Mouse (Mus musculus) gastrocnemius, postnatal 36 days (tissue): ENCODE measurements at regions not wholly inside any gene's neighbourhood (a gene's known extent, or its start where the extent isn't known, plus 50 kb on each side); places are given as distances from the start of the nearest gene placed in this dataset.
"Not testable (repeated sequence)": the region's sequence is repeated elsewhere in the genome, so short reads cannot be mapped to it uniquely, and the experiment has no call there.

Experiments
- DNase-seq, 2 experiments: peaks; one replicate each; pipeline ENCODE4 v3.0.0; 2022
- intact Hi-C: fragments of 180-260 bp; cut with DNase I; formaldehyde crosslinking; loops from one replicate; pipeline ENCODE4 v1.15.1; 2025

DNA sequence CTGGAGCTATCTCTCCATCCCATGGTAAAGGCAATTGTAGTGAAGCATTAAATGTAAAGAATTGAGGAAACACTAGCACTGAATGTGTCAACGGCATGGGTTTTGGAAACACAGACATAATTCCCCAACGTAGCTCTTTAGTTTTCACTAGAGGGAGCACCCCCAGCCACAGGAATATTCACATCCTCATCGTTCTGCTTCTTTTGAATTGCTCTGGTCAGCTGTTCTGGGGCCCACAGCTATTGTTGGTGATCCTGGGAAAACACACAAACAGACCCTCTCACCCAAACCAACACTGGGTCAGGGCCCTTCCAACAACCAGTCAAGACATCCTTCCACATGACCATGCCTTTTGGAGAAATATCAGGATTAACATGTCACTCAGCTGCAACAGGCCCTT lies 119.7 kb downstream of the Impg2 start:
- DNase-seq, intact Hi-C loops: not testable (repeated sequence)

DNA sequence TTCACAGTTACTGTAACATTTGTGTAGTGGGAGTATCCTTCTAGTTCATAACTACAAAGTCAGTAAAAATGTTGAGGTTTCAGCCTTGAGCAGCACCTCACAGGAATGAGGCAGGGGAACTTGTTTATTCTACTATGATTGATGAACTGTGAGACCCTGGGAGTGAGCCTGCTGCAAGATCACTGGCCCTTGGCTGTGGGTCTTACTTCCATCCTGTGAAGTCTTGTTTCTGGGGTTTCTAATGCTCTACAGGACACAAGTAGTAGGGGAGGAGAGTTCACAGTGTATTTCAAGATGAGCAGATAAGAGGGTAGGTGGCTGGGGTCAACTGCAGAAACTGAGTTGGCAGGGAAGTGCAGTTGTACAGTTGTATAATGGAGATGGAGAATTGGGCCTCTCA lies 128.3 kb upstream of the Abi3bp start:
- intact Hi-C loops: no loop called here
- DNase-seq: no peak

DNA sequence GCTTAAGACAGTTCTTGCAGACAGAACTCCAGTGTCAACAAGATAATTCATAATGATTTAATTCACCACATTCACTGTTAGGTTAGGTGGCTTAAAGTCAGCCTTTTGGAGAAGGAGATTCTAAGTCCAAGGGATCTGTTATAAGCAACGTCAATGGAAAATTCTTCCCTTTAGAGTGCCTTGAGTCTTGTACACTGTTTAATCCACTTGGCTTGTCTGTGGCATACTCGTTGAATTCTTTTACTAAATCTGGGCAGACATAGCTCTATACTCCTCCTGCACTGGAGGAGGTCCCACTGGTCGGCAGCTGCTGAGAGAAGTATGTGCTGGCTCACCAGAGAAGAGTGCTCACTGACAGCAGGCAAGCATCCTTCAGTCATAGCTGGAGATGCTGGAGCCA lies 124.8 kb upstream of the Abi3bp start:
- intact Hi-C loops: no loop called here
- DNase-seq: no peak

DNA sequence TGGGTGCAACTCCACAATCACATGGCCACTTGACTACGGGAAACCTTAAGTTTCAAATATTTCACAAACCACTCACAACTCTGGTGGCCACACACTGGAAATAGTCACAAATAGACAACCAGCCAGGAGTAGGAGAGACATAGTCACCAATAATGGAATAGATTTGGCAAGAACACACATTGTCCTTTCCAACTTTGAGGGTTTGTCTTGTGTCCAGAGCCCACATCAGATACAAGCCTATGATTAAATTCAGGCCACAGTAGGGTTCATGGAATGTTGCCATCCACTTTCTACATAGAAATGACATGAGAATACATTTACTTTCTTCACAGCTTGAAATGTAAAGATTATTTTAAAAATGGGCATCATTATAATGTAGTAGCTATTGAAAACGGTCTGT lies 118.6 kb upstream of the Abi3bp start:
- no peak for DNase-seq
- intact Hi-C loops: no loop called here

DNA sequence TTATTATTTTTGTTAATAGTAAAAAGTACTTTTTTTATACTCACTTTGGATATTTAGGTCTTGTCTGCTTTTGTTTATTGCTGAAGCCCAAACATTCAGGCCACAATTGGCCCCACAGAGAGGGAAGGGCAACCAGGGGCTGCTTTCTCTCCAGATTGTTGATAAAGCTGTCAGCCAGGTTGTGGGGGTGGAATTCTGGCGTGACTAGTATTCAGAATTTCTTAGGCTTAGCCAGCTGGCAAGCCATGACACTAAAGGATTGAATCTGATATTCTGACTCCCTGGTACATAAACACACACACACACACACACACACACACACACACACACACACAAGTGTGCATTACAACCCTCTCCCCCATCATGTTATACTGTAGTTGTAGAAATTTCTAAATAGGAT lies 116.7 kb upstream of the Abi3bp start:
- DNase-seq: no peak
- intact Hi-C loops: no loop called here

DNA sequence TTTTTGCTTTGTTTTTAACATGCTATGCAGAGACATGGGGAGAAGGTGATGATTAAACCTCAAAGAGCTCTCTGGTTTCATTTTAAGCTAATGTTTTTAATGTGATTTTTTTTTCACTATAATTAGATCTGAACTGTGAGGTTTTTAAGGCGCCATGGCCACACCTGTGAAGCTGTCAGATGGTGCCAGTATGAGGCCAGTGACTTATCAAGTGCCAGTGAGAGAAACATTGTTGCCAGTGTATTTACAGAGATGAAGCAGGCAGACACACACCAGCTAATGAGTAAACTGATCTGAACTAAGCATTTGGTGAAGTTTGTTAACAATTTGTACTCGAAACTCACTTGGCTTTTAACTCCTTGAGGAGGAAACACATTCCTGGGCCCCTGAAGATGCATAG lies 99.3 kb upstream of the Abi3bp start:
- no peak for DNase-seq
- intact Hi-C loops: no loop called here

DNA sequence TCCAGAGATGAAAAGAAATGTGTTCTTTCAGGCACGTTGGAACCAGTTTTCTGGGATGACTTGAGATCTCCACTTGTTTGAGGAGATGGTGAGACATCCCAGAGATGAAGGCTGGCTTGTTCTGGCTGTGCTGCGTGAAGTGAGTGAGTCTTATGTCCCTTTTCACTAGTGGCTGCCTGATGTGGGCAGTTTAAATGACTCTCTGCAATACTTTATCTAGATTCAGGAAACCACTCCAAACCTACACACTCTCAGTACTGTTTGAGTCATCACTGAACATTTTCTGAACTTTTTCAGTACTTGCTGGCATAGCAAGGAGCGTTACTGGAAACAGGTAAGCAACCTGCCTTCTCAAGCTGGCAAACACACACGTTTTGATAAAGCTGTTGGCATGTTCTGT lies 97.0 kb upstream of the Abi3bp start:
- intact Hi-C loops: no loop called here
- DNase-seq: no peak

DNA sequence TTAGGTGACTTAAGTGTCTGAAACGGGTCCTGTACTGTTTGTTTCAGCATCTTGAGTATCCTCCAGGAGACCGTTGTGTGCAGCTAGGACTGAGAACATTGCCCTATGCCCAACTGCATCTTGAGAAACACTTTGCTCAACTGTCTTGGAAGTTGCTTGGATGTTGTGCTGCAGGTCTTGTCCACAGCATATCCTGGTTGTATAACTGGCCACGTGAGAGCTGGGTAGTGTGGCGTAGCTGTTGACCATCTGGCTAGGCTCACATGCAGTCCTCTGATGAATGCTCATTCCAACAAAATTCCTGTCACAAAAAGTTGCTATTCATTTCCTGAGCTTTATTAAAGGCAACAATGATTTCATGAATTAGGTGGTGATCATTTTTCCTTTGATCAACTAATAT lies 91.1 kb upstream of the Abi3bp start:
- intact Hi-C loops: no loop called here
- no peak for DNase-seq

DNA sequence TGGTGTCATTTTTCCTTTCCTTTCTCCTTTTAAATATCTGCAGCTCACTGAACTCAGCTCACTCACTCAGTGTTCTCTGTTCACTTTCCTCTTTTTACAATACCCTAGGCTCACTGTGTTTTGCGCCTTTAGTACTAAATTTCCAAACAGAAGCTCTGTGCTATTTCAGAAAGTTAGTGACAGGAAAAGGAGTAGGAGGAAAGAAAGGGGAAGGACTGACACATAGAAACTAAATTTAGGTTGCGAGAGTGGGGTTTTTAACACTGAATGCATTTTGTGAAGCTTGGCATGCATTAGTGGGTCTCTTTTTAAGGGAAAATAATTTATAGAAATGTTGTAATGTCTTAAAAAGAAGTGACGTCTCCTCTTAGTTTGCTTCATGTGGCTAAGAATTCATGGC lies 84.8 kb upstream of the Abi3bp start:
- DNase-seq: no peak
- intact Hi-C loops: no loop called here

DNA sequence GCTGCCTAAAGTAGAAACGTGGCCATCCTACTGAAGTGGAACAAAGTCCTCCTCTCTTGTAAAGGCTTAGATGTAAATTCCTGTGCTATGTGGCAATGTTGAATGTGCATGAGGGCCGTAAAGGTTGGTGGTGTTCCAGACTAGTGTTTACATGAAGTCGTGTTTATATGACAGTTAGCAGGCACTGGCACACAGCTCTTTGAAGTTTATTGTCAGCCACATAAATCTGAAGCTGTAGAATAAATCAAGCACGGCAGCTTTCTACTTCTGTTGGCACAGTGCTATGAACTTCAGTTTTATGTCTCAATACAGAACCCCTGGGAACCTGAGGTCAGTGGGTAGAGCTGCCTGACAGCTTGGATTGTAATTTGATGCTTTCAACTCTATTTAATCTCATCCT lies 81.1 kb upstream of the Abi3bp start:
- DNase-seq: no peak
- intact Hi-C loops: no loop called here

DNA sequence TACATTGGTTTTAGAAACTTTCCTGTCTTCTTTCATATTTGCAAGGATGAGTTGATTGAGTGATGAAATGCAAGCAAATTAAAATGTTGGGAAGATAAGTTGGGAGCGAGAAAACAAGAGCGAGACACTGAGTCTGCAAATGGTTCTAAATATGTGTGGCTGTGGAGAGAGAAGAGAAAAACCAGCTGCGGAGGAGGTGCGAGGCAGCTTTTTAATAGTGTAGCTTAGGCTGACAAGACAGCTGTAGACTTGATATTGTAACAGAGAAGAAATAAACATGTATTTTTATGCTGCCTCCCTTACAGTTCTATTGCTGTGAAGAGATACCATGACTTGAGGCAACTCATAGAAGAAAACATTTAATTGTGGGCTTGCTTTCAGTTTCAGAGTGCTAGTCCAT lies 78.1 kb upstream of the Abi3bp start:
- intact Hi-C loops: no loop called here

DNA sequence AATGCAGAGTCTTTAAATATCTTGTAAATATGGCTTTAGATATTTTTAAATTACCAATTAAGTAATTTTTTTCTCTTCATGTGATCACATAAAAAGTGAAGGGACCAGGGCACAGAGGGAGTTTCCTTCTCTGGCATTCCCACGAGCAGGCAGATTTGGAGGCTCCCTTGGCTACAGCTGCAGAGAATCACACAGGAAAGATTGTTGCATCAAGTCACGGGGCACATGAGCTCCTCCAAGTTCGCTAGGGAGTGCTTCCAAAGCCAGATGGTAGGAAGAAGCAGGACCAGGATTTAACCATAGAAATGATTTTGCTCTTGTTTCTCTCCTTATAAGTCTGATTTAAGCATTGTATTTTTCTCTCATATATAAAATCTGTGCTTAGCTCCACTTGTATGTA lies 53.9 kb upstream of the Abi3bp start:
- DNase-seq: peak in 1 of 2 experiments; percentile 19
- intact Hi-C loops: no loop called here

More for the DNA sequence above, 78.1 kb upstream of the Abi3bp start:
- no peak for DNase-seq
